Mouse (Mus musculus) embryonic fibroblast, embryonic 13.5 days (primary cell): Measurements from ENCODE around the gene Polr3c.

Experiments
- CTCF ChIP-seq: IDR thresholded peaks from 2 replicates; pipeline ENCODE4 v1.5.1; 2011; ENCODE audit warnings: mild to moderate bottlenecking, control low read depth, low read length, moderate library complexity, borderline replicate concordance; ENCODE audit not compliant: insufficient read depth
- POLR2A ChIP-seq: IDR thresholded peaks from 2 replicates; pipeline ENCODE4 v1.6.1; 2011; ENCODE audit warnings: low read depth, mild to moderate bottlenecking, control low read depth, low read length, moderate library complexity

DNA sequence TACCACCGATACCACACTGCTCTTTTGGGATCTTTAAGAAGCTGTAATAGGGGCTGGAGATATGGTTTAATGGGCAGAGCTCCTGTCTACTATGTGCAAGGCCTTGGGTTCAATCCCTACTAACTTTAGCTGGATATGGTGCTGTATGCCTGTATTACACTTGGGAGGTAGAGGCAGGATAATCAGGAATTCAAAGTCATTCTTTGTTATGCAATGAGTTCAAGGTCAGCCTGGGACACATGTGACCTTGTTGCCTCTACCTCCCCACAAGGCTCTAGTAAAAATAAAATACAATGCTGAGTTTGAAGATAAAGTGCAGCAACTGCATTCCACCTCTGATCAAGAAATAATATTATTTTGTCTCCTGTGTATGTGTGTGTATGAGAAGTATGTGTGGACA, 6.6 kb upstream of the Polr3c start:
- TF ChIP-seq CTCF = no peak
- TF ChIP-seq POLR2A = no peak
